Mouse (Mus musculus) intestine, embryonic 14.5 days (tissue): ENCODE data around the gene Parp3. TPM values are rescaled to one million over a fixed set of nuclear protein-coding genes. Genes with fewer than 3 reads are reported as not detected.
"Not testable (repeated sequence)": the region's sequence is repeated elsewhere in the genome, so short reads cannot be mapped to it uniquely, and the experiment has no call there.

Experiments
- ATAC-seq: fragments of 200-750 bp; cut with Nextera tagmentation; replicated peaks from 2 replicates; pipeline ENCODE4 v1.8.0; 2017; ENCODE audit warnings: low read depth, moderate number of reproducible peaks, moderate TSS enrichment, moderate library complexity; ENCODE audit not compliant: low FRiP score, low TSS enrichment
- DNase-seq: peaks from one replicate; pipeline ENCODE4 v3.0.0-alpha.2; 2018; ENCODE audit warnings: low spot score
- H3K27ac ChIP-seq: fragments of 300-500 bp; sonication (generic); 2 replicates; pipeline ENCODE4 v1.5.1; 2014; ENCODE audit warnings: low read depth, mild to moderate bottlenecking, control low read depth
- H3K27me3 ChIP-seq: fragments of 300-500 bp; sonication (generic); replicated peaks from 2 replicates; pipeline ENCODE4 v1.6.1; 2014; ENCODE audit warnings: low read length, control low read depth; ENCODE audit not compliant: control insufficient read depth, insufficient read depth
- H3K36me3 ChIP-seq: fragments of 300-500 bp; sonication (generic); 2 replicates; pipeline ENCODE4 v1.6.1; 2014; ENCODE audit warnings: low read length, control low read depth; ENCODE audit not compliant: control insufficient read depth, insufficient read depth
- H3K4me1 ChIP-seq: fragments of 300-500 bp; sonication (generic); replicated peaks from 2 replicates; pipeline ENCODE4 v1.6.1; 2014; ENCODE audit warnings: low read length, control low read depth, mixed read lengths; ENCODE audit not compliant: control insufficient read depth, insufficient read depth
- H3K4me2 ChIP-seq: fragments of 300-500 bp; sonication (generic); 2 replicates; pipeline ENCODE4 v1.6.1; 2014; ENCODE audit warnings: low read length
- H3K4me3 ChIP-seq: fragments of 300-500 bp; sonication (generic); 2 replicates; pipeline ENCODE4 v1.5.1; 2014; ENCODE audit warnings: low read depth, low read length, control low read depth, mixed read lengths
- H3K9ac ChIP-seq: fragments of 300-500 bp; sonication (generic); 2 replicates; pipeline ENCODE4 v1.6.1; 2014; ENCODE audit warnings: mild to moderate bottlenecking, low read length
- H3K9me3 ChIP-seq: fragments of 300-500 bp; sonication (generic); 2 replicates; pipeline ENCODE4 v1.6.1; 2016; ENCODE audit warnings: low read length, control low read depth; ENCODE audit not compliant: control insufficient read depth
- WGBS: fragments of 180-500 bp; shearing (Covaris S2); extraction: QIAGEN DNeasy Blood & Tissue Kit; methylation state at CpG from one replicate; pipeline ENCODE4 v1.1.7; 2014; 5-methylcytosine and 5-hydroxymethylcytosine counted together
- polyA plus RNA-seq: library from polyadenylated mRNA; unstranded; fragments of >200 nt; fragmentation: Nextera tagmentation; extraction: Ambion mirVana; gene quantifications from 2 replicates; pipeline ENCODE4 v1.2.1, GENCODE M21; 2014

Gene Parp3
- polyA plus RNA-seq, 1 experiment from 2014 or later, result 1.7 TPM

DNA sequence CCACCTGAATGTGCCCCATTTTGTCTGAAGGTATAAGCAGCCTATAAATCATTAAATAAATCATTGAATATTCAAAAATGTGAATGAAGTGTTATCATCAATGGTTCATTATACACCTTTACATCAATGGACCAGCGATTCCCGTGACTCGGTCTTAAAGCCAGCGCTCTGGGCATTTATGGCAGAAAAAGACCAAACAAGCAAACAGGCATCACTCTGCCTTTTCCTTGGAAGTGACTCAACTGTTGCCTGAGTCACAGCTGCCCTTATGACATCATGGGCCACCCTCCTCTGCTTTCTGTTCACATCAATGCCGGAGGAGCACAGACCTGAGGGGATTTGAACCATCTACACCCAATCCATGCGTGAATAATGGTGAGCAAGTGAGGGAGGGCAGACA lies 22.9 kb upstream of the Parp3 start, which contains the start of gene Iqcf1:
Gene Iqcf1, plus strand, starts transcription at position 301 of the 400 bp plus-strand sequence.
- ATAC-seq (no peak), DNase-seq (no peak)
- Histone ChIP-seq H3K36me3 (no peaks in the 10 kb centered on the region), H3K4me3 (no peak within 1 kb of the TSS), H3K27me3 (no peaks in the 10 kb centered on the region), H3K9ac (no peak within 1 kb of the TSS), H3K4me2 (no peak within 1 kb of the TSS), H3K4me1 (no peaks in the 10 kb centered on the region), H3K9me3 (no peaks in the 10 kb centered on the region), H3K27ac (no peak within 1 kb of the TSS)
- 93% methylated on average over 6 of the region's 6 CpGs for WGBS

DNA sequence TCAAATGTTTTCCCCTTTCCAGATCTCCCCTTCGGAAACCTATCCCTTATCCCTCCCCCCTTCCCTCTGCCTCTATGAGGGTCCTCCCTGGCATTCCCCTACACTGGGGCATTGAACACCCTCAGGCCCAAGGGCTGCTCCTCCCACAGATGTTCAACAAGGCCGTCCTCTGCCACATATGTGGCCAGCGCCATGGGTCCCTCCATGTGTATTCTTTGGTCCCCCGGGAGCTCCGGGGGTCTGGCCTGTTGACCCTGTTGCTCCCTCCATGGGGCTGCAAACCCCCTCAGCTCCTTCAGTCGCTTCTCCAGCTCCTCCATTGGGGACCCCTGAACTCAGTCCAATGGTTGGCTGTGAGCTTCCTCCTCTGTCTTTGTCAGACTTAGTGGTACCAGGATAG lies 10.9 kb upstream of the Parp3 start:
- WGBS, result 80% methylated on average over 6 of the region's 6 CpGs
- not testable (repeated sequence) for H3K4me1 ChIP-seq, H3K27me3 ChIP-seq, H3K9ac ChIP-seq, H3K27ac ChIP-seq, H3K4me3 ChIP-seq, H3K9me3 ChIP-seq, DNase-seq, H3K4me2 ChIP-seq, ATAC-seq
- H3K36me3 ChIP-seq, result peaks cover 34% of the 10 kb centered on the region

DNA sequence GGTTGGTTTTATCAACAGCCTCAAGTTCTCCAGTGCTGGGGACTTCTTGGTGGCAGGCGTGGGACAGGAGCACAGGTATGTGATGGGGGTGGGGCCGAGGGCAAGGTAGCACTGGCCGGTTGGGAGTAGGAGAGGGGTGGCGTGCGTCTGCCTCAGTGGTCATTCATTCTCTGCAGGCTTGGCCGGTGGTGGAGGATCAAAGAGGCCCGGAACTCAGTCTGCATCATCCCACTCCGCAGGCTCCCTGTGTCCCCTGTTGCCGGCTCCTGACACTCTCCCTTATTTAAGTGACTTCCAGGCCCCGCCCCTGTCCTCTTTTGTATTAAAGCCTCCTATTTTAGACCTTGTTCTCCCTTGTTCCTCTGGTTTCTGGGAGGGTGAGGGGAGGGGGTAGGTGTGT lies 8.3 kb upstream of the Parp3 start:
- H3K4me2 ChIP-seq, result no peak overlapping the region
- no peaks in the 10 kb centered on the region for H3K9me3 ChIP-seq
- H3K4me3 ChIP-seq, result no peak overlapping the region
- no peak overlapping the region for H3K27ac ChIP-seq
- no peak for DNase-seq
- WGBS, result 85% methylated on average over 10 of the region's 10 CpGs
- no peaks in the 10 kb centered on the region for H3K4me1 ChIP-seq
- no peaks in the 10 kb centered on the region for H3K27me3 ChIP-seq
- no peak overlapping the region for H3K9ac ChIP-seq
- H3K36me3 ChIP-seq, result peaks cover 47% of the 10 kb centered on the region
- ATAC-seq, result no peak

DNA sequence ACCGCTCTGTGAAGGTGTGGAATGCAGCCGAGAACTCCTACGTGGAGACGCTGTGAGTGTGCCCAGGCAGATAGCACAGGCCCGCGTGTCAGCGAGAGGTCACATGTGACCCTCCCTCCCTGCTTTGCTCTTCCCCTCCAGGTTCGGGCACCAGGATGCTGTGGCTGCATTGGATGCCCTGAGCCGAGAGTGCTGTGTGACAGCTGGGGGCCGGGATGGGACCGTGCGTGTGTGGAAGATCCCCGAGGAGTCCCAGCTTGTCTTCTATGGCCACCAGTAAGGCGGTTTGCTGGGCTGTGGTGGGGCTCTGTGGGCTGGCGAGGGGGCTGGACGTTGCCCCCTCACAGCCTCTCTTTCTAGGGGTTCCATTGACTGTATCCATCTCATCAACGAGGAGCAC lies 6.9 kb upstream of the Parp3 start:
- Histone ChIP-seq H3K9me3 (no peaks in the 10 kb centered on the region), H3K9ac (no peak overlapping the region), H3K4me2 (no peak overlapping the region), H3K4me1 (0 out of 2 replicates have a peak, but pooled peaks cover under 1% of the 10 kb centered on the region), H3K4me3 (no peak overlapping the region), H3K36me3 (peaks cover 52% of the 10 kb centered on the region), H3K27me3 (no peaks in the 10 kb centered on the region), H3K27ac (no peak overlapping the region)
- 92% methylated on average over 17 of the region's 17 CpGs for WGBS
- DNase-seq, result no peak
- no peak for ATAC-seq

DNA sequence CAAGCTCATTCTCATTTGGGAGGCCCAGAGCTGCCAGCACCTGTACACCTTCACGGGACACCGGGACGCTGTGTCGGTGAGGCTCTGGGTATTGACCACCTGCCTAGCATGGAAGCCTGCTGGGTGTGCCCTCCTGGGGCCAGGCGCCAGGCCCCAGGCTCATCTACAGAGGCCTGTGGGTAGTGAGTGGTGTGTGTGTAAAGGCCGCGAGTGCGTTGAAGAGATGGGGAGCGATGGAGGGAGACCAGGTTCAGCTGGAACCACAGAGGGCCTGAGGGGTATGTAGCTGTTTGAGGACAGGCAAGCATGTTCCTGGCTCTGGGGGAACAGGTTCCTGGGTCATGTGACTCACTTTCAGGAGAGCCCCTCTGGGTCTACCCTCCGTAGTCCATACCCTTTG lies 6.4 kb upstream of the Parp3 start:
- Histone ChIP-seq H3K27me3 (no peaks in the 10 kb centered on the region), H3K36me3 (peaks cover 52% of the 10 kb centered on the region), H3K9me3 (no peaks in the 10 kb centered on the region), H3K4me1 (peaks cover 5% of the 10 kb centered on the region), H3K4me2 (no peak overlapping the region), H3K9ac (no peak overlapping the region), H3K4me3 (no peak overlapping the region), H3K27ac (no peak overlapping the region)
- WGBS, result 96% methylated on average over 10 of the region's 10 CpGs
- no peak for DNase-seq
- ATAC-seq, result no peak

DNA sequence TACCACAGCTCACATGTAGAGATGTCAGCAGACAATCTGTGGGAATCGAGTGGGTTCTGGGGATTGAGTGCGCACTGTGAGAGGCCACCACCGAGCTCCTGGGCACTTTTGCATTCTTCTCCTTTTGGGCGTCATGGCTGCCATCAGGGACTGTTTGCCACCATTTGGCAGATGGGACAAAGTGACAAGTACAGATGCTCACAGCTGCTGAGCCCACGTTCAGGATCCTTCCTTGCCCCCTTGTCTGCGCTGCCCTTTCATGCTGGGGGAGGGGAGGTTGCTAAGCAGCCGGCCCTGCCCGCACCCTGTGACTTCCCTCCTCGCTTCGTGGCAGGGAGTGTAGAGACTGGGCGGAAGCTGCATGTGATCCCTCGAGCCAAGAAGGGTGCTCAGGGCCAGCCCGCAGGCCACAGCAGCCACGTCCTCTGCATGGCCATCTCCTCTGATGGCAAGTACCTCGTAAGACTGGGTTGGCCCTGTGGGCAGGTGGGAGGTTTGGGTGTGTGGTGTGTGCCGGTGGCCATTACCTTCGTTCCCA lies 5.9 kb upstream of the Parp3 start:
- H3K4me3 ChIP-seq, result no peak overlapping the region
- WGBS, result 89% methylated on average over 17 of the region's 17 CpGs
- no peak for DNase-seq
- no peaks in the 10 kb centered on the region for H3K9me3 ChIP-seq
- H3K4me1 ChIP-seq, result peaks cover 10% of the 10 kb centered on the region
- no peak overlapping the region for H3K9ac ChIP-seq
- no peak overlapping the region for H3K4me2 ChIP-seq
- peaks cover 52% of the 10 kb centered on the region for H3K36me3 ChIP-seq
- no peaks in the 10 kb centered on the region for H3K27me3 ChIP-seq
- ATAC-seq, result no peak
- H3K27ac ChIP-seq, result no peak overlapping the region

DNA sequence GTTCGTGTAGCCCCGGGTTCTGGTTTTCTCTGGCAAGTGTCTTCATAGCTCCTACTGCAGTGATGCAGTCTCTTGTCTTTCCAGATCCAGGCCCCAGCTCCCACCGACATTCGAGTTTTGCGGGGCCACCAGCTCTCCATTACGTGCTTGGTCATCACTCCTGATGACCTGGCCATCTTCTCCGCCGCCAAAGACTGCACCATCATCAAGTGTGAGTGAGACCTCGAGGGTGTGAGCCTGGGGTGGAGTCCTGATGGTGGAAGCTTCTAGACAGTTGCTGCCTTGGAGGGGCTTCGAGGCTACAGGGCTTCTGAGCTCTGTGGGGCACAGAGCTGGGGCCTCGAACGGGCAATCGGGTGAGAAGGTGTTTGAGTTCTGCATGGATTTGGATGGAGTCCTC lies 4.9 kb upstream of the Parp3 start:
- peaks cover 10% of the 10 kb centered on the region for H3K4me1 ChIP-seq
- H3K9me3 ChIP-seq, result no peaks in the 10 kb centered on the region
- peaks cover 52% of the 10 kb centered on the region for H3K36me3 ChIP-seq
- DNase-seq (no peak), ATAC-seq (no peak)
- no peak overlapping the region for H3K4me3 ChIP-seq
- no peak overlapping the region for H3K27ac ChIP-seq
- 93% methylated on average over 13 of the region's 13 CpGs for WGBS
- H3K4me2 ChIP-seq, result no peak overlapping the region
- no peak overlapping the region for H3K9ac ChIP-seq
- no peaks in the 10 kb centered on the region for H3K27me3 ChIP-seq

DNA sequence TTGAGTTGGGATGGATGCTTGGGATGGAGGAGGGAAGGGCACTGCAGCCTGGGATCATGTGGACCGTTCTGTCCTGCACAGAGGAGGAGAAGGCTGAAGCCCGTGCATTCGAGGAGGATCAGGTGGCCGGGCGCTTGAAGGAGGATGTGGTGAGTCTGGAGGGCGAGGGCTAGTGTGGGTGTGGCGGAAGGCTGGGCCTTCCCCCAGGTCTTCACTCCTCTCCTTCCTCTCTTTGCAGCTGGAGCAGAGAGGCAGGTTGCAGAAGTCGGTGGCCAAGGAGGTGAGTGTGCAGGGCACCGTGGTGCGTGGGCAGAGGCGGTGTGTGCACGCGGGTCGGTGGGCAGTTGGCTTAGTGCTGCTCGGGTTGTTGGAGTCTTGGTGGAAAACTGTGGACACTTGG lies 4.3 kb upstream of the Parp3 start:
- H3K4me2 ChIP-seq, result no peak overlapping the region
- WGBS, result 96% methylated on average over 15 of the region's 15 CpGs
- peaks cover 15% of the 10 kb centered on the region for H3K4me1 ChIP-seq
- H3K27ac ChIP-seq, result no peak overlapping the region
- no peaks in the 10 kb centered on the region for H3K9me3 ChIP-seq
- H3K27me3 ChIP-seq, result no peaks in the 10 kb centered on the region
- no peak overlapping the region for H3K4me3 ChIP-seq
- ATAC-seq (no peak), DNase-seq (no peak)
- H3K36me3 ChIP-seq, result peaks cover 52% of the 10 kb centered on the region
- no peak overlapping the region for H3K9ac ChIP-seq

DNA sequence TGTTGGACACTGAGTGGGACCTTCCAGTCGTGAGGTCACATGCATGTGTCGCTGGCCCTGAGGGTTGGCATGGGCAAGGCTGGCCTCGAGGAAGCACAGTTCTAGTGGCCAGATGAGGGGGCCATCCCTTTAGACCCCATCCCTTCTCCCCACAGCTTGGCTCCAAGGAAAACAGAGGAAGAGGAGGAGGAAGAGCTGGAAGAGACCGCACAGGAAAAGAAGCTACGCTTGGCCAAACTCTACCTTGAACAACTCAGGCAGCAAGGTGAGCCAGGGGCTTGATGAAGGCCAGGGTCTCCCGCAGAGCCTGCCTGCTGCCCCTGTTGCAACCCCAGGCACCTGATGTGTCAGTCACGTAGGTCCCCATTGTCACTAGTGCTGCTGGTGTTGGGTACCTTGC lies 3.8 kb upstream of the Parp3 start:
- Histone ChIP-seq H3K27ac (no peak overlapping the region), H3K27me3 (no peaks in the 10 kb centered on the region), H3K4me2 (no peak overlapping the region), H3K9ac (no peak overlapping the region), H3K36me3 (peaks cover 46% of the 10 kb centered on the region), H3K4me1 (peaks cover 15% of the 10 kb centered on the region), H3K4me3 (no peak overlapping the region), H3K9me3 (no peaks in the 10 kb centered on the region)
- WGBS, result 94% methylated on average over 7 of the region's 7 CpGs
- DNase-seq (no peak), ATAC-seq (no peak)
